Mouse (Mus musculus): Measurements from ENCODE around the gene Spsb4.

Gene Spsb4

DNA sequence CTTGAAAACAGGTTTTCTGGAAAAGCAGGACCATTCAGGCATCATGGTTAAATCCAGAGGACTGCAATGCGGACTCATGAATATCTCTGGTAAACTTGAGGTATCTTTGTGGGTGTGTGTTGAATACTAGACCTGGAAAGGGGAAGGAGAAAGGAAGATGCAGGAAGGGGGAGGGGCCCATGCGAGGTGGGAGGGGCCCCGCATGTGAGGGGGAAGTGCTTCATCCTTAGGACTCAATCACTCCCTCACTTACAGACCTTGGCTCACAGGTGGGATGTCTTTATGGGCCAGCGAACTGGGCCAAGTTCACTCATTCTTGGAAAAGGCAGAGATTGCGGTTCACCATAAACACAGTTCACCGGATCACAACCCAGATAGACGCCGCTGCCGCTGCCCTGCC is 4.9 kb downstream of the Spsb4 start:
- DNase-seq: no peak

DNA sequence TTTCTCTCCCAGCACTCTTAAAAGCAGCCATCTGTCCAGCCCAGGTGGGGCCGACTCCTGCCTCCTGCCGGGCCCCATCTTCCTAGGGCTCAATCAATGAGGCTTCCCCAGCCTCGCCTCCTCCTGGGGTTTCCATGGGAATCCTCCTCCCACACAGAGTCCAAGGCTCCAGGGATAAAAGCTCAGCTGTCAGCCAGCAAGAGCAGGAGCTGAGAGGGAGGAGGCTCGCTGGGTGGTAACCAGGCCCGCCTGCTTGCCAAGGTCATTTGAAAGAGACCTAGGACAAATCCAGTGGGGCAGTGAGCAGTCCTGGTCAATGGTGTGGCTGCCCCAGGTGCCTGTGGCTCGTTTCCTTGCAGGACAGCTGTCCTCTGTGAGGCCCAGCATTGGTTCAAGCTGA is 5.5 kb downstream of the Spsb4 start:
- DNase-seq: no peak

DNA sequence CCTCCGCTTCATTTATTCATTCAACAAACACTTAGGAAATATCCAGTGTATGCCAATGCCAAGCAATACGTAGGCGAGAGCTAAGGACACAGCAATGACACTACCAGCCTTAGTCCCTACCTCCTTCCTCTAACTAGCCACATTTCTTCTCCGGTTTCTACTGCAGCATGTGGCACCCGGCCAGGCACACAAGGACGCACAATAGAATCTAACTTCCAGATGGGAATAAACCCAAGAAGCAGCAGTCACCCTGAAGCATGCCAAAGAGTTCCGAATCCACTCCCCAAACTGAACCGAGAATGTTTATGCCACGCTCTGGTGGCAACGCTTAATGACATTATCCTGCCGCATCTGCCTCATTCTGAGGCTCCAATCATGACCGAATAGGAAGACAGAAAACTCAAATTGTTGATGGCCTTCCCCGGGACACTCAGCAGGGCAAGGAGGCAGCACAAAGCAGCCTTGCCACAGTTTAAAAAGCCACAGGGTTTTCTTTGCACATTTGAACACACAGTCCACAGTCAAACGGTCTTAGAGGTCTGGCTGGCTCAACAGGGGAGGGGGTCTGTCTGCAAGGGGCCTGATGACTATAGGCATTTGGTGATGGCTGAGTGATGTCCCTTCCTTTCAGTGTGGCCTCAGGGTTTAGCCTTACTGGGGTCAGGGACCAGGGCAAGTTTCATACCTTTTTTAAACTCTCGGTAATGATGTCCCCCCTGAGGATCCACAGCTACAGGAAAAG is 7.0 kb downstream of the Spsb4 start:
- no peak for DNase-seq

- DNase-seq: no peak
Observed at GRCm38 (mm10) chr9:97010447-97010846, 8.2 kb downstream of the Spsb4 start.

- no peak for DNase-seq
Observed at GRCm38 (mm10) chr9:97004726-97005125, 13.9 kb downstream of the Spsb4 start.

DNA sequence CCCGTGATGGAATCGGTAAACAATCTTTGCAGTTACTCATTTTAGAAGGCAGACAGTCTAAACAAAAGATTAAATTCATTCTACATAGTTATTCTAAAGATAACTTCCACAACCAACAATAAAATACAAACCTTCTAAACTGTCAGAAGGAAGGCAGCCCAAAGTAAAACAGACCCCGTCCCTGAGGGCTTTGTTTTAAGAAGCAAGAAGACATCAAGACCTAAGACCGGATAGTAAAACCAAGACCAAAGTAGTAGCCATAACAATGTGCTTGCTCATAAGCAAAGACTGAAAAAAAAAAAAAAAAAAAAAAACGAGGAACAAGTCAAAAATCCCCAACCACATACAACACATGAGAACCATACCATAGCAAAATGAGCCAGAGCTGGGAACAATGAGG is 15.5 kb downstream of the Spsb4 start:
- no peak for DNase-seq

DNA sequence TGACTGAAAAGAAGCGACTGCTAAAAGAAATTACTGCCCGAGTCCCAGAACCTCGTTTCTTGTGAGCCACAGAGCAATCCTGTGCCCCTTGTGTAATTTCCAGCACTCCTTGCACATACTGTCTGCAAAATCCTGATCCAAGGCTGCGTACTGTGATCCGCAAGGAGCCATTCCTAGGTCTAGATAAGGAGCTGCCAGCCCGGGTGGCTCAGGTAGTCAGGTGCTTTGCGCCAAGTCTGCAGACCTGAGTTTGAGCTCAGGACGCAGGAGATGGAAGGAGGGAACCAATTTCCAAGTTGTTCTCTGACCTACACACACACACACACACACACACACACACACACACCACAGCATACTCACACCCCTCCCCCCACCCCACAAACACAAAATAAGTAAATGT is 16.0 kb downstream of the Spsb4 start:
- DNase-seq: no peak

GRCm38 (mm10) chr9:97002025-97002424 is 16.6 kb downstream of the Spsb4 start:
- DNase-seq: no peak

DNA sequence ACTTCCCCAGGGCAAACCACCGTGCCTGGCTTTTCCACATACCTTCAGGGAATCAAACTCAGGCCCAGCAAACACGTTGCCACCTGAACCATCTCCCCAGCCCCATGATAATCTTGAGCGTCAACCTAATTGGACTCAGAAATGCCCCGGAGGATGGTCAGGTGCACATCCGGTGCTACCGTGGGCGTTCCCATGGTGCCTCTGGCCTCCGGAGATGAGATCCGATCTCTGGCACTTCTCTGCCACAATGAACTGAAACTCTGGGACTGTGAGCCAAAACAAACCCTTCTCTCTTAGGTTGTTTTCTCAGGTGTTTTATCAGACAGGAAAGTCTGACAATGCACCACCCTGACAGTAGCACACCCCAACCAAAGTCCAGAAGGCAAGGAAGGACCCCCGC is 17.2 kb downstream of the Spsb4 start:
- DNase-seq: no peak

- DNase-seq: no peak
Observed at GRCm38 (mm10) chr9:96995717-96996116, 22.9 kb downstream of the Spsb4 start.

DNA sequence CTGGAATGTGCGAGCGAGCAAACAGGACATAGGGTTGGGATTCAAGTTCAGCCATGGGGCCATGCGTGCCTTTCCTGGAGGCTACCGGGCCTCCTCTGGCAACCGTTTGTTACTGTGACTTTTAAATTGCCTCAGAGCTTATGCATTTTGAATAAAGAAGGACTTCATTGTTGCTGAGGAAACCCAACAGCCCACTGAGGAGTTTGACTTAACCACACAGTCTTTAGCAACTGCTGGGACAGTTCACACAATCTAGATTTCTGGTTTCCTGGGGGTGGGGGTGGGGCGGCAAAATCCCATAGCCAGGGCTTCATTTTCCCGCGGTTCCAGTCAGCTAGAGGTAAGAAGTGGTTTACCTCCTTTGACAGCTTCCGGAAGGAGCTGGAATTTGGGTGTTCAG is 23.9 kb downstream of the Spsb4 start:
- DNase-seq: no peak

DNA sequence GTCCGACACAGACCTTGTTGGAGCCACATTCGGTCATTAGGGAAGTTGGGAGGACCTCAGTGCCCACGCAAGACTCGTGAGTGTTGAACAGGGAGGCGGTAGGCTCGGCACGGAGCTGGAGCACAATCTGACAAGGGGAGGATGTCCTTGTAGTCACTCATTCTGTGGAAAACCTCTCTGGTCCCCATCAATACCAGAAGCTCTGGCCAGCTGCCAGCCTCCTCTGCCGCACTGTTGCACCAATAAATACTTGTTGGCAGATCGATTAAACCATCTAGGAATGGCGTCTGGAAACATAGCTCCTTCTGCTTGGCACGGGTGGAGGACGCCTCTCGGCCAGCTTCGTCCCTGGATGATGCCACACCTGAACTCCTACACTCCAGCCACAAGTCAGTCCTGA is 27.5 kb downstream of the Spsb4 start:
- no peak for DNase-seq

DNA sequence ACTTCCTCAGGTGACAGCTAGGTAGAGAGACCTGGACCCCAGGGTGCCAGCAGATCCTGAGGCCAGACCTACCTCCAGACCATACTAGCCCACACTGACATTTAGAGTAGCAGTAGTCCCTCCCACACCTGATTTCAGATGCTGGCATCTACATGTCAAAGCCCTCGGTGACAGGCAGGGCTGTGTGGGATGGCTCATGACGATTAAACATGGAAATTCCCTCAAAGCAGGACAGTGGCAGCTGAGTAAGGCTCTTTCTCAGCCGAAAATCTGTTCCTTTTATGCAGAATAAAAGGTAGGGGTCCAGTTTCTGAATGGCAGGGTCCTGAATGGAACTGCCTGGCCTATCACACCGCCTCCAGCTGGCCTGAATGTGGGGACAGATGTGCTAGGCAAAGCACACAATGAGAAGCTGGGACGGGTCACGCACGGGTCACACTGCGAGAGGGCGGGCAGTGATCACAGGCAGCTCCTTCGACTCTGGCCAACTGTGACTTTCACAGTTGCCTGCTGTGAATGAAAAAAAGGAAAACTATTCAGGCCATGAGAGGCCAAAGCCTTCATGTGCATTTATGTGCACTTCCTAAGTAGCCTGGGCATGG is 29.2 kb downstream of the Spsb4 start:
- no peak for DNase-seq

DNA sequence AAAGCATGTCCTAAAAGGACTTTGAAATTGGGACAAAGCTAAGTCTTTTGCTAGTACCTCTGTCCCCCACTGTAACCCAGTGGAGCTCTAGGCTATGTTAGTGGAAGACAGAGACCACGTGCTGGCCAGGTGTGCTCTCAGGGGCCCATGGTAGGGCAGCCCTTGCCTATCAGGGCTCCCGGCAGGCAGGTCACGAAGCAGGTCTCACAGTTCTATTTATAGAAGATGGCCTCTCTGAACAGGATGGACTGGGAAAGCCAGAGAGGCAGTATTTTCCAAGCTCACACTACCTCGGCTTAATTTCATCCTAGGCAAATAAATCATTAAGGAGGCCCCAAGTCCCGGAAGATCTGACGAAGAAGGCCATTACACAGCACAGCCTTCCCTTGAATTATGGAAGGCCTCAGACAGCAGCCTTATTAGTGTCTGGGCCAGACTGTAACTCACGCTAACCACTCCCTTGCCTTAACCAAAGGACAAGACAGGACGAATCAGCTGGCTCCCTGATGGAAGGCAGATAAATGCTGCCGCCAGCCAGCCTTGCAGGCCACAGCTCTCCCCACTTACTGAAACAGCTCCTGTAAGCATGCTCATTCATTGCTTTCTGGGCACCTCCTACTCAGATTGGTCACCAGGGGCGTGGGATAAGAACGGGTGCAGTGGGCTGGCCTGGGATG is 31.7 kb downstream of the Spsb4 start:
- no peak for DNase-seq

- DNase-seq: no peak
Observed at GRCm38 (mm10) chr9:96984034-96984433, 34.6 kb downstream of the Spsb4 start.

DNA sequence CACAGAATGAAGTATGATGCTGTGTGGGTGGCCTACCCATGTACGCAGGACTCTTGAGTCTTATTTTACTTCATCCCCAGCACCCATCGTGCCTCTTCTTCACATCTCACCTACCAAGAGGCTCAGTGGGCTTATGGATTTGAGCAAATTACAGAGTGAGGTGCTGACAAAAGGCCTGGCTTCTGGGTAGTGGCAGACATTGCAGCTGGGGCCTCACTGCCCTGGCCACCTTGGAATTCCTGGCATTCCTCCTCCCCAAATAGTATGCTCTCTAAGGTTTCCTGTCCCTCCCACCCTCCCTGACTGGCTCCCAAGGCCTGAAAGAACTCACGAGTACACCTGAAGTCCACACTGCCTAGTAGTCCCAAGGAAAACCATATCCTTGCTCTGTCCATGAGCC is 35.7 kb downstream of the Spsb4 start:
- no peak for DNase-seq

DNA sequence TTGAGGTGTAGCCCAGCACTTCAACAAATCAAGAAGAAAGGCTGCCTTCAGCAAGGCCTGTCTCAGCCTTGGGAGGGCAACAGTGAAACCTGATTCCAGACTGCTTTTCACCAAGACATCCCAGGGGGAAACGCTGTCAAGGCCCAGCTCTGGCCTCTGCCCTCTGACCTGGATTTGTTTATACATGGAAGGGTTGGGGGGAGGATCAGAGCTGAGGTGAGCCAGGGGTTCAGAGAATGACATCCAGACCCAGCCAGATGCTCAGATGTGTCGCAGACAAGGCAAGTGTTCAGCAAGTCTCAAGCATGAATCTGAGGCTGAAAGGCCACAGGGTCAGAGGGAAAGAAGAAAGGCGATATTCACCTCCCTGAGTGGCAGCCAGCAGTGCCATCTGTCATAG is 36.3 kb downstream of the Spsb4 start:
- no peak for DNase-seq

GRCm38 (mm10) chr9:96981836-96982235 is 36.8 kb downstream of the Spsb4 start:
- no peak for DNase-seq

DNA sequence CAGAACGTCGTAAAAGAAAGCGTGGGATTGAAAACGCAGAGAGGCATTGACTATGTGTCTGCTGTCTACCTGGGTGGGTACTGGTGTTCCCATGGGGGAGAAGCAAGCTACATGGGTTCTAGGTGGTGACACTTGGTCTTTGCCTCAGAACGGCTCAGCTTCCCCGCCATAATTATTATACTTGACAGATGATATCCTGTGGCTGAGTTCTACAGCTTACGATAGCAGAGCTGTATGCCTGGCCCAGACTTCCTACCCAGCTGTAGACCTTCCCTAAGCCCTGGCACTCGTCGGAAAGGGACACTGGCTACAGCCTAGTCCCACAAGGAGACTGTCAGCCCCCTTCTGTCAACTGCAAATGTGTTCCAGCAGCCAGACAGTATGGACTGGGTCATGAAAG is 37.5 kb downstream of the Spsb4 start:
- no peak for DNase-seq

- no peak for DNase-seq
Observed at GRCm38 (mm10) chr9:96980037-96980997, 38.3 kb downstream of the Spsb4 start.

- DNase-seq: no peak
Observed at GRCm38 (mm10) chr9:96979417-96980030, 39.1 kb downstream of the Spsb4 start.

DNA sequence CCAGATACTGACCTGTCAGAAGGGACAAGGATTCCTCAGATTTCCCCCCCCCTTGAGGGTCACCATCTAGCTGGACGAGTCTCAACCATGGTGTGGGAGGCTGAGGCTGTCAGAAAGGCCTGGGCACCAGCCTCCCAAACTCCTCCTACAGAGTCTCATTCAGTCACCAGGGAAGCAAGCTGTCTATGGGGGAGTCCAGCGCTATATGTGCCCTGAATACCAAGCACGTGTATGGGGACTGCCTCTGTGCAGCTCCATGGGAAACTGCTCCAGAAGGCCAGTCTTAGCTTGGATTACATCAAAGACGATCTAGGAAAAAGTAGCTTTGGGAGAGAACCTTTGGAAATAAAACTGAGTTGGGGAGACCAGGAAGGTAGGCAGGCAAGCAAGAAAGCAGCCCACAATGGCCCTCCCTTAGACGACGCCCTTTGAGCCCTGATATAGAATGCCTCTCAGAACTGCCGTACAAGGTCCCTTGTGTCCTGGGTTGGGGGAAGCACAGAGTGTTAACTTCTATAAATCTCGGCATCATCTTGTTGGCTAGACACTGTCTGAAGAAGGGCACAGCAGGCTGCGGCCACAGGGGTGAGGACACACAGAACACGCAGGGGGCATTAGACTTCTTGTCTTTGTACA is 40.4 kb downstream of the Spsb4 start:
- DNase-seq: no peak
